Mouse (Mus musculus) left cerebral cortex, adult 9 months (tissue): ENCODE data around the gene Rasgef1b.

Experiments
- DNase-seq, 2 experiments: peaks; one replicate each; pipeline ENCODE4 v3.0.0; 2022; ENCODE audit warnings: low spot score in 2 of 2

Rasgef1b gene

GRCm38 (mm10) chr5:99541999-99542765 is 186.7 kb downstream of the Rasgef1b start:
- no peak for DNase-seq

DNA sequence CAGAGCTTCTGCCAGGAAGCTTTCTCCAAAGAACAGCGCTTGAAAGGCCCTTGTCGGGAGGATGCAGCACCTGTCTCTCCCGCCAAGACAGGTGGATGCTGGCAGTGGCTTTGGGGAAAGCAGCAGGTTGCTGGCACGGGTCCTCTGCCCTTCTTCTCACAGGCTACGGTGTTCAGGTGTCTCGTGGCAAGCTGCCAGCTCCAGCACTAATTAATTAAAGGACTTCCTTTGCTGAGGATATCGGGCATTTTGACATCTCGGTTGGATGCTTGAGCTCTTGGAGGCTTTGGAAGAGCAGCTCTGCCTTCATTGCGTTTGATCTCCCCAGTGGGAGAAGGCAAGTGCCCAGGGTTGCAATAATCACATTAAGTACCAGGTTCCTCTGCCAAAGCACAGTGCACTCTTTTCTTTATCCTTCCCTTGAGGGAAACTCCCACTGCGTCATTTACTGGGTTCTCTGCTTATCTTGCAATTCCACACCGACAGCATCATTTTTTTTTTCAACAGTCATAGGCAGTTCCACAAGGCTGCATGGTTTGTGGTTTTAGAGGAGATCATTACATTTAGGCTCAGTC is 187.5 kb downstream of the Rasgef1b start:
- no peak for DNase-seq

DNA sequence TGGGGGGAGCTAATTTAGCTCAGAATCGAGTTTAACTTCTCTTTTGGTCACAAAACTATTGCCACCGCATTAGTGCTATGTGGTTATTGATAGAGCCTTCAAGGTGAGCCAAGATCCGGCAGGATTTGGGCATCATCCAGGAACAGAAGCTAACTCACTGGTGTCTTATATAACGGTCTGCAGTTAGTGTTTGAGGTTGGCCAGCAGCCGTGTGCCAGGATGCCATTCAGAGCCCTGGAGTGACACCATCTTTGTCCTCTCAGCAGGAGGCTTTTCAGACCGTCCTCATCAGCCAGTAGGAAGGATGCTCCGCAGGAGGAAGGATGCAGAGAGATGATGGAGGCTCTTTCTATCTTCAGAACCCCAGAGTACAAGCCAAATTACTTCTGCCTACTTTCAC is 195.4 kb downstream of the Rasgef1b start:
- DNase-seq = no peak

DNA sequence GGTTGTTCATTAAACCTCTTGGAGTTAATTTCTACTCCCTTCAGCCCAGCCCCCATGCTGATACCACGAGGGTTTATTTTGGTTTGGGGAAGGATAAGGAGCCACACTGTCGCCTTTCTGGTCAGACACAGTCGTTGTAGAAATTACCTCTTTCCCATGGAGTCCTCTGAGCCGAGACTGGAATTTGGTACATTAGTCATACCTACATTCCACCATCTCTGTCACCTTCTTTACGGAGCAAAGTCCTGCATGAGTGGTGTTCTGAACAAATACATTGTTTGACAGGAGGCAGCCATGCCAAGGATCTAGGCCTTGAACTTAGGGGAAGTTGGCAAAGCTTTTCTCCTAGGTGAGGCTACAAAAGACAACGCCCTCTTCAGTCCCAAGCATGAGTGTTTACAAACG is 202.1 kb downstream of the Rasgef1b start:
- no peak for DNase-seq

DNA sequence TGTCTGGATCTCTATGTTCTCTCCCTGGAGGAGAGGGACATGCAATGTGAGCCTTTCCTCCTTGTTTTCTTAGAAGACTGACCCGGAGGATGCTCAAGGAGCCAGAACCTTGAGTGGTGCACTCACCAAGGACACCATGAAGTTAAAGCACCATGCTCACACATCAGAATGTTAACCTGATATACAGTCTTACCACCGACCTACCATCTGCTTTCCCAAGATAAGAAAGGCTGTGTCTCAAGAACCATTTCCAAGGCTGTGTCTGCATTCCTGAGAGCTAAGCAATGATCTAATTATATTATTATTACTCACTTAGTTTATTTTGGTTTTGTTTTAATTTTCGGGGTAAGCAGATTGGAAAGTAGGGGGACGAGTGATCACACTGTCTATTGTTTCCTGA is 203.2 kb downstream of the Rasgef1b start:
- DNase-seq = no peak

DNA sequence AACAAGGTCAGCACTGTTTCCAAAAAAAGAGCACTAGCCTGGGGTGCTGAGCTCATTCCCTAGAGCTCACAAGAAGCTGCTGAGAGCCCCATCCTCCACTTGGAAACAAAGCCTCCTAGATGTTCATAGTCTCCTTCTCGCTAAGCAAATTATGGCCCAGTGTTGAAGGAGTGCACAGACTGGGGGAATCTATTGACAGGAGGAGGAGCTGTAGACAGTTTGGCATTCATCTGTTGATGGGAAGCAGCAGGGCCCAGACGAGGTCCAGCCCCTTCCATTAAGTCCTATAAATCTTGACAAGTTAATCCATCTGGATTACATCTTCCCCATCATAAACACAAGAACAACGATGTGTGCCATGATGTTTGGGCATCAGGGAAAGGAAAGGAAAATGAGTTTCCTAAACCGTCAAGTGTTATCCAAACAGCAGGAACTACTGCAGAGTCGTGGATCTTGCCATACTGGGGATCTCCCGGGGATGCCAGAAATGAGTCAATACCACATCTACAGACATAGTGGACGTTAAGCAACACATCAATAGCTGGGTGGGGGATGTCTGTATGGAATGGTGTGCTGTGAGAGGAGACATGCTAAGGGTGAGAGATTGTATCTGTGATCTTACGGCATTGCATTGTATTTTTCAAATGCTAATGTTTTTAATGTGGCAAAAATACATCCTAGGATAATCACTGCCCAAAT is 206.1 kb downstream of the Rasgef1b start:
- DNase-seq = no peak

DNA sequence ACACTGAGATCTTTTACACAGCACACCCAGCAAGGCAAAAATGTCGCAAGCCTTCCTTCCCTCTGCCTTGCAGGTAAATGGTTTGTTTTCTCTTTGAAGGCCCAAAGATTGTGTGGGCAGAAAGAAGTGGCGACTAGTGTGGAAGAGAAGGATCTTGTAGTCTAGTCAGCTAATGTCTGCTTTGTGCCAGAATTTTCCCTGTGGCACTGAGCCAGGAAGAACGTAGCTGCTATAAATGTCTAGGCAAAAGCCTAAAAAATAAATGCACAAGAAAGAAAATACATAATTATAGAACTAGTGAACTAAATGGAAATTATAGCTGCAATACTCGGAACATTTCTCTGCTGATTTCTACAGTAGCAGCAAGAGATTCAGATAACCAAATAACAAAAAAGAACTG is 207.5 kb downstream of the Rasgef1b start:
- peak; percentile 49 to 71 for DNase-seq

GRCm38 (mm10) chr5:99519556-99519955 is 209.3 kb downstream of the Rasgef1b start:
- DNase-seq = no peak

DNA sequence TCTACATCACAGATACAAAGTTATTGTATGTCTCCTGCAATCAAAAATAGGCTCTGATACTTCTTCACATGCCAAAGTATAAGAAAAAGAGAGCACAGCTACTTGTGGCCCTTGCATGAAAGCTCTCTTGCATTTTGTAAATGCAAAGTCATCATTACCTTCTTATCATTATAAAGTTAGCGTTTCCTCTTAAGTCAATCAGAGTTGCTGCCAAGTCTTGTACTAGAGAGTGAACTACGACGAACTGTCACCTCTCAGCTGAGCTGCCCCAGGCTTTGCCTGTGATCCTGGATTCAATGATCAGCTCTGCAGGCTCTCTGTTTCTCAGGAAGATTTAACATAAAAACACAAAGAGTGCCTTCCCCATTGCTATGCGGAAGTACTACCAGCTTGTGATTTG is 209.8 kb downstream of the Rasgef1b start:
- DNase-seq = no peak

GRCm38 (mm10) chr5:99516207-99516606 is 212.7 kb downstream of the Rasgef1b start:
- no peak for DNase-seq

- no peak for DNase-seq
These were observed 213.1 kb downstream of the Rasgef1b start for GRCm38 (mm10) chr5:99515764-99516163.

DNA sequence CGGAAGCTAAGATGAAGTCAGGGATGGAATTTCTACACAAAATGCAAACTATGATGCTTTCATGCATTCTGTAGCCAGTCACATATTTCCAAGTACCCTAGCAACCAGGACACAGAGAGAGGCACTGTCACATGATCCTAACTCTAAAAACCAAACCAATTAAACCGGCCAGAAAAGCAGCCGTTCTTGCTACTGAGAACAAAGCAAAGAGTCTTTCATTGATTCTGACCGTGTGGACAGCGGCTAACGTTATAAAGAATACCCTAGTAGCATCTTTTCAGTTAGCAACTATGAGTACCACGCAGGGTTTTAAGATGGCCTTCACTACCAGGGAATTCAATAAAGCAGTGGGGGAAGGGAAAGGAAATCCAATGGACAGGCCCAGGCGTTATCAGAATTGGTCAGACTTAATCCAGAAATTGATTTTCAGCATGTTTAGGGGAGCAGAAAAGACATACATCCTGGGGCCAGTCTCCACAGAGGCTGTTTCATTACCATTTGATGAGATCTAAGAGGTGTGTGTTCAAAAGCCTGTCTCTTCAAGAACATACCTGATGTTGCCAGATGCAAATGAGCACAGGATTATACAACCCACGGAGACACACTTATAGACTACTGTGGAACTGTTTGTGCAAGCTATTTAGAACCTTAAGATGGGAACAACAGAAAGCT is 215.5 kb downstream of the Rasgef1b start:
- DNase-seq = no peak

DNA sequence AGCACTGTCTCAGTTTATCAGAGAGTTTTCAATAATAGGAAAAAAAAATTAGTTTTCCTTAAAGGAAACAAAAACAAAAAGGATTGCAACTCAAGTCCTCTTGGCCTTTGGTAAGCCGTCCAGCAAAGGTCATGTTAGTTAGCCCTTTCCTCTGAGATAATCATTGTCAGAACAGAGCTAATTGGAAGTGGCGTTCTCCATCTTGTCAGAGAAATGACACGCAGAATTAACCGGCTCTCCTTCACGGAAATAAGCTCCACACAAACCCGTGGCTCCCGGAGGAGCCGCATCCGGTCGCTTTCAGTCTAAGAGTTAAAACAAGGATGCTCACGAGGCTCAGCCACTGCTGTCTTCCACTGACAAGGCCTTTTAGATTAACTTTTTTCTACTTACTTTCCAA is 217.8 kb downstream of the Rasgef1b start:
- no peak for DNase-seq

- DNase-seq = no peak
These were observed 222.8 kb downstream of the Rasgef1b start for GRCm38 (mm10) chr5:99506109-99506508.

DNA sequence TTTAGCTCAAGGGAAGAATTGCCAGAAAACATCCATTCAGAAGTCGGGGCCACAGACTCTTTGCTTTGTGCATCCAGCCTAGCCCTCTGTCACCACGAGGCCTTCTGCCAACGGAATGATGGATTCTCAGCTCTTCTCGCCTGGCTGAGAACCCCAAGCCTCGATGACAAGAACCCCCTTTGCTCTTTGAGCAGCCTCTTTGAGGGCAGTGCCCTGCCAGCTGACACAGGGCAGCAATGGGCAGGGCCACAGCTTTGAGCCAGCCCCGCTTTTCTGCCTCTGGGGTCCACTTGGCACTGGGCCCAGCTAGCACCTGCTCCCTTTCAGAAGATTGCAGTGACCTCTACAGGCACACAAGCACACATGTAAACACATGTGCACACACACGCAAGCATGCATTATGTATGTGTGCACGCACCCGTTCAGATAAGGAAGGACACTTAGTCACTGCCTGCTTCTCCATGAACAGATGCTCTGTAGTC is 224.5 kb downstream of the Rasgef1b start:
- DNase-seq = peak in 1 of 2 experiments; percentile 35

- no peak for DNase-seq
These were observed 226.2 kb downstream of the Rasgef1b start for GRCm38 (mm10) chr5:99502681-99503080.

DNA sequence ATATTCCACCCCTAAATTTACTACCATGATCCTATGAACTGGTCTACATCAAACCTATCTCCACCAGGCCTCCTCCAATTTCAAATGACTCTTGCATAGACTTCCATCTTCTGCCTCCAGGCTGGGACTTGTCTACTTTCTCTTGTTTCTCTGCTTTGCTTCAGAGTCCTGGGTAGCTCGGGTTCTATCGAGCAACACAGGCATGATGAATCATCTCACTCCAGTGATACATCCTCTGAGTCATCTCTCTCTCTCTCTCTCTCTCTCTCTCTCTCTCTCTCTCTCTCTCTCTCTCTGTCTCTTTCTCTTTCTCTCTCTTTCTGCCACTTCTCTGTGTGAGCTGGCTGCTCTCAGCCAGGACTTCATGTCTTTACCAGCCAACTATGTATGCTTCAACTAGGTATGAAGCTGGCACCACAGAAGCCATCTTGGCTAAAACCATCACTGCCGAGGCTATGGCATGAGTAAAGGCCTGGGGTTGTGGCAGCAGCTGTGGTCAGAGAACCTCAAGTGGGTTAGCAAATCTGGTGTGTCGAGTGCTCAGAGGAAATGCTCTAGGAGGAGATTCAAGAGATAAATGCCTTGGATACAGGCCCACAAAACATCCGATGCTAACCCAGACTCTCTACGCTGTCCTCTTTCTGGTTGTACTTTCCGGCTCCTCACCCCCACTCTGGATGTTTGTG is 229.3 kb downstream of the Rasgef1b start:
- no peak for DNase-seq

DNA sequence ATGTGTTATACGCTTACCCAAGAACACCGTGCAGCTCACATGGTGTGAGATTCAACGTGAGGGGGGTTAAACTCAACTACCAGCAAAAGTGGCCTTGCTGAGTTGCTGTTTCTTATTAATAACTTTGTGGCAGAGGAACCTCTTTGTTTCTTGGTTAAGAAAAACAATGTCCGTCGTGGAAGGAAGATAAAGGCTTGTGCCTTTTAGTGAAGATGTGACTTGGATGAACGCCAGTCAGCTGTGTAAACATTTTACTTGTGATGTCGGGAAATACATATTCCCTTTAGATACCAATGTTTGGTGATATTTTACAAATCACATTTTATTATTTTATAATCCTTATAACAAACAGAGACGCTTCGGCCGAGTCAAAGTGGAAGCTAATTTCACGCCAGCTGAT is 231.0 kb downstream of the Rasgef1b start:
- no peak for DNase-seq

GRCm38 (mm10) chr5:99496931-99497782 is 231.7 kb downstream of the Rasgef1b start:
- no peak for DNase-seq

DNA sequence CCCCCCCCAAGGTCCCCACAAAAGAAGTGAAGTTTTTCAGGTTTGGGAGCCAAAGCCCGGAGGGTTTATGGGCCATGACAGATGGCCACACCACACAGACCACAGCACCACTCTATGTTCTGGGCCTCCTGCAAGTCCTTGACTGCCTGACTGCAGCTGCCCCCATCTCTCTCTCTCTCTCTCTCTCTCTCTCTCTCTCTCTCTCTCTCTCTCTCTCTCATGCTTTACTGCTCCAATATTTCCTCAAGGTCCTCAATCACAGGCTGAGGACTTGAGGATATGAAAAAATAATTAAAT is 232.8 kb downstream of the Rasgef1b start:
- no peak for DNase-seq
